Mouse (Mus musculus) B cell, adult 62 days (primary cell): Measurements from ENCODE around the gene Spata22. TPM values are rescaled to one million over a fixed set of nuclear protein-coding genes. Genes with fewer than 3 reads are reported as not detected.

Source experiments
- total RNA-seq: library from RNA; stranded (reverse); gene quantifications from 4 replicates; pipeline ENCODE4 v1.2.4, GENCODE M21; 2023

Spata22 gene
- total RNA-seq = not detected in 4 replicates

DNA sequence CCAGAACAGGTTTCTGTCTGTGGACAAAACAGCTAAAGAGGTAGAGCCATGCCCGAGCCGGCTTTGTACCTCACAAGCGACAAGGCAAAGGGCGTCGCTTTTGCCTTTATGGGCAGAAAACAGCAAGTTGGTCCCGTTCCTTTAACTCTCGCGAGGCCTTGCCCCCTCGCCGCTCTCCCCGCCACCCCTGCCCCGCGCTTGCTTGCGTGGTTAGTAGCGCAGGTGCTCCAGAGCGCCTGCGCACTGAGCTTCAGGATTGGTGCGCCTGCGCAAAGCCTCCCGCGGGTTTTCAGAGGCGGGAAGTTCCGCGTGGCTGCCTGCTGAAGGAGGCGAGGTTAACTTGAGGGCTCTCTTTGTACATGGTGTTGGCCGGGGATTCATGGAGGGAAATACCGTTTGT lies at the start of gene Spata22, which contains the start of the genes Aspa and Gm49340:
Gene Spata22 (plus strand): TSS at position 300 of the 400 bp plus-strand sequence.
Gene Aspa (minus strand): TSS at position 155 of the 400 bp plus-strand sequence.
Gene Gm49340 (plus strand): TSS at position 300 of the 400 bp plus-strand sequence.

DNA sequence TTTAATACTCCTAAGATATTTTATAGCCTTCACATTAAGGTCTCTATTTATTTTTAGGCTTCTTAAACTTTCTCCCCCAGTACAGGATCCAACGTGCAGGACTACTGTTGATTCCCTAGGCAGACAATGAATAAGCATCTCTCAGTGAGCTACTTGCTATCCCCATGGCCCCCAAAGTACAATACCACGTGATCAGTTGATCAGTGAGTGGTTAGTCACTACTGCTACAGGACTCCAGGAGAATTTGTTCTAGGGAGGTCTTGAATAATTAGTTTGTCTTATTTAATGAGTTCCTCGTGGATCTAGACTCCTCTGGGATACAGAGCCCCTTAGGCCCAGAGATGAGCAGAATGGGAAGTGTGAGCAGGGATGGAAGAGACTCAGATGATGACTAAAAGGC lies 20.9 kb downstream of the Spata22 start, which contains the start of gene Olfr20:
Gene Olfr20 (plus strand): TSS at position 301 of the 400 bp plus-strand sequence.

GRCm38 (mm10) chr11:73370946-73371345 lies 41.4 kb downstream of the Spata22 start, which contains the start of gene Olfr376:
Gene Olfr376, plus strand, starts transcription at chr11:73371246.

Other genes with a start within 250 kb of the Spata22 start
- 0.18 to 0.22 TPM in 2 of 4 replicates, not detected in the others for gene Itgae, start 239.2 kb upstream of the Spata22 start, total RNA-seq
- 2.9 to 3.3 TPM (median 3.0 TPM) in 4 replicates for gene Haspin, start 191.4 kb upstream of the Spata22 start, total RNA-seq
- gene P2rx5, start 169.3 kb upstream of the Spata22 start, total RNA-seq = not detected in 4 replicates
- 42.2 to 60.2 TPM (median 52.3 TPM) in 4 replicates for gene Emc6, start 152.7 kb upstream of the Spata22 start, total RNA-seq
- gene Tax1bp3, start 152.7 kb upstream of the Spata22 start, total RNA-seq = 5.1 to 7.1 TPM (median 5.8 TPM) in 4 replicates
- 24.3 to 32.7 TPM (median 26.7 TPM) in 4 replicates for gene Ctns, start 130.7 kb upstream of the Spata22 start, total RNA-seq
- gene Shpk, start 130.3 kb upstream of the Spata22 start, total RNA-seq = 2.0 to 3.2 TPM (median 2.9 TPM) in 4 replicates
- not detected in 4 replicates for gene Trpv1, start 95.4 kb upstream of the Spata22 start, total RNA-seq
- gene Trpv3, start 62.4 kb upstream of the Spata22 start, total RNA-seq = not detected in 4 replicates
- 0.81 TPM in 1 of 4 replicates, not detected in the others for gene Aspa, start 145 bp upstream of the Spata22 start, total RNA-seq
- not detected in 4 replicates for gene Gm49340, start within 50 bp of the Spata22 start, total RNA-seq
- gene Olfr20, start 21.0 kb downstream of the Spata22 start, total RNA-seq = not detected in 4 replicates
- not detected in 4 replicates for gene Olfr376, start 41.5 kb downstream of the Spata22 start, total RNA-seq
- not detected in 4 replicates for gene Olfr1, start 69.9 kb downstream of the Spata22 start, total RNA-seq
- gene Olfr378, start 98.7 kb downstream of the Spata22 start, total RNA-seq = not detected in 4 replicates
- gene Olfr380, start 127.8 kb downstream of the Spata22 start, total RNA-seq = not detected in 4 replicates
- not detected in 4 replicates for gene Olfr381, start 161.9 kb downstream of the Spata22 start, total RNA-seq
- not detected in 4 replicates for gene Olfr382, start 187.5 kb downstream of the Spata22 start, total RNA-seq